Mouse (Mus musculus) urinary bladder, postnatal 36 days (tissue): ENCODE results near the gene Trim63.
"Not testable (repeated sequence)": the region's sequence is repeated elsewhere in the genome, so short reads cannot be mapped to it uniquely, and the experiment has no call there.

Experiments used
- DNase-seq, 2 experiments: peaks; one replicate each; pipeline ENCODE4 v3.0.0; 2022; ENCODE audit warnings: low spot score in 2 of 2, mixed read lengths in 1 of 2

Trim63 gene

DNA sequence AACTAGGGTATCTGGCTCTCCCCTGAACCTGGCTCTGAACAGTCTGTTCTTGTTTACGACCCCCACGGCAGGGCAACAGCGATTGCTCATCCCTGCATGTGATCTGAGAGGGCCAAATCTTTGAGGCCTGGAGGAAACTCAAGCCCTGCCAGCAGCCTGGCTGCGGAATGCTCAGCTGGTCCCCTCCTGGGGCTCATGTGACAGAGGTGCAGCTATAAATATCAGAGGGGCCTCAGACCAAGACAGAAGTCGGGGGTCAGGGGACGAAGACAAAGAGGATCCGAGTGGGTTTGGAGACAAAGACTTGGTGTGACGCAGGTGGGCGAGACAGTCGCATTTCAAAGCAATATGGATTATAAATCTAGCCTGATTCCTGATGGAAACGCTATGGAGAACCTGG is at the start of gene Trim63:
Gene Trim63, plus strand, starts transcription at position 245 of the 400 bp plus-strand sequence.
- no peak for DNase-seq

GRCm38 (mm10) chr4:134265860-134266585 is 48.9 kb upstream of the Trim63 start:
- DNase-seq: no peak

- no peak for DNase-seq
These were observed 46.7 kb upstream of the Trim63 start for GRCm38 (mm10) chr4:134268102-134268655.

GRCm38 (mm10) chr4:134269622-134270021 is 45.3 kb upstream of the Trim63 start:
- DNase-seq: not testable (repeated sequence)

DNA sequence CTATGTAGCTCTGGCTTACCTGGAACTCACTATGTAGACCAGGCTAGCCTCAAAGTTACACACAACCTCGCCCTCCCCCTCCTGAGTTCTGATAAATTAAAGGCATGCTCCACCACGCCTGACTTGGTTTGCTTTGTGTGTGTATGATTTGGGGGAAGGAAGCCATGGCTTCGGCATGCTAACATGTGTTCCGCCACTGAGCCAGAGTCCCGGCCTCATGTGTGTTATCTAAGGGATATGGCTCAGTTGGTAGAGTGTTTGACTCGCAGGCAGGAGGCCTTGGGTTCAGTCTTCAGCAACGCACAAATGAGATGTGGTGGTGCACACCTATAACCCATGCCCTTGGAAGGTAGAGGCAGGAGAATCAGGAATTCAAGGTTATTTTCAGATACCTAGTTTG is 42.9 kb upstream of the Trim63 start:
- no peak for DNase-seq

DNA sequence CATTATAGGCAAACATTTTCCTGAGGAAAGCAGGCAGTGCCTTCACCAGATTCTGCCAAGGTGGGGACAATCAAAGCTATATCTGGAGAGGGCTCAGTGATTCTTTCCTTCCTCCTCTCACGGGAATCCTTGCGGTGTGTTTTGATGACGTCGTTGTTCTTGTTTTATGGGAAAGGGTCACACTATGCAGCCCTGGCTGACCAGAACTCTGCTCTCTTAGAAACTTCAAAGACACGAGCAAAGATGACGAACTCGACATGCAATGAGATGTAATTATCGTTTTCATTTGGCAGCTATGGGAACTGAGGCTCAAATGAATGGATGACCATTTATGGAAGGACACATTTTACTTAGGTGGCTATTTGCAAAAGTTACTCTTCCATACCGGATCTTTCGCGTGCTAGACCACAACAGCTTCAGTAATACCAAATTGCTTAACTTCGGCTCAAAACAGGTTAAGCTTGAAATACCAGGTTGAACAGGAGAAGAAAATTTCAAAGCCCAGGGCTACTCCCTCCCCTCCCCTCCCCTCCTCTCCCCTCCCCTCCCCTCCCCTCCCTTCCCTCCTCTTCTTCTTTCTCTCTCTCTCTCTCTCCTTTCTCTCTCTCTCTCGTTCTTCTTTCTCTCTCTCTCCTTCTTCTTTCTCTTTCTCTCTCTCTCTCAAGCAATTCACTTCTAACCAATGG is 42.0 kb upstream of the Trim63 start:
- DNase-seq: no peak

DNA sequence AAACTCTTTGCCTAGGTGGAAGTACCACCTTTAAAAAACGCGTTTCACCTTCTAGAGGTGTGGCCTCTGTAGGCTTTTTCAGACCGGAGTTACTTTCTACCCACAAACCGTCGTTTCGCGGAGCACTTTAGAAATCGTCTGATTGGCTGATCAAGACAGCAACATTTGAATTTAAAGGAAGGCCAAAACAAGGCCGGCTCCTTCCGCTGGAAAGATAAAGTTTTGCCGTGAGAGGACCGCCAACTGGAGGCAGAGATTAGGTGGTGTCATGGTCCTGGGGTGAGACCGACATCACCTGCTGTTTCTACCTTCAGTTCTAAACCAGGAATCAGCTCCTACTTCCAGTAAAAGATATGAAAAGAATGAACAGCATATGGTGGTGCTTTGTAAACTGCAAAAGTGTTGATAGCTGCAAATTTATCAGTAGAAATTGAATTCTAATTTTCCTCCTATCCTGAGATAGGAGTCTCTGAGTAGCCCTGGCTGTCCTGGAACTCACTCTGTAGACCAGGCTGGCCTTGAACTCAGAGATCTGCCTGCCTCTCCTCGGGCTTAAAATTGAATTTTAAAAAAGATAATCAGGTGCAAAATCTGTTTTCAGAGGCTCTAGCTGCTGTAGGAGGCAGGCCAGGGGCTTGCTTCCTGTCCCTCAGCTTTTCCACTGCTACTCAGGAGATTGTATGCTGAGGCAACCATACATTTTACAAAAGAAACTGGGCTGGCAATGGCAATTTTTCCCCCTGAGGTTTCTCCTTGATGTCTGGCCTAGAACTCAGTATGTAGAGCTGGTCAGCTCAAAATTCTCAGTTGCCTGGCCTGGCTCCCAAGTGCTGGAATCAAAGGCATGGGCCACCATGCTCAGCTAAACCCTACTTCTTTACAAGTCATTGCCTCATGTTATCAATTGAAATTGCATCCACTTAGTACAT is 41.2 kb upstream of the Trim63 start:
- DNase-seq: no peak

DNA sequence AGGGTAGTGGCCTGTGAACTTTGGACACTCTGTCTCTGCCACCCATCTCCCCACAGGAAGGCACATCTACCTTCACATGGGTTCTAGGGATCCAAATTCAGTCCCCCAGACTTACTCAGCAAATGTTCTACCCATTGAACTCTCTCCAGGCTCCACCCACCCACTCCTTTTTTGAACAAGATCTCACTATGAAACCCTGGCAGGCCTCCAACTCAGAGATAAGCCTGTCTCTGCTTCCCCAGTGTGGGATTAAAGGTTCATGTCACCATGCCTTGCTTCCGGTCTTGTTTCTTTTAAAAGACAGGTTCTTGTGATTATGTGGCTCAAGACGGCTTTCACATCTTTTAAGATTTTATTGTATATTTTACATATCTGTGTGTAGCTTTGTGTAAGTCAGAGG is 30.0 kb upstream of the Trim63 start:
- DNase-seq: no peak

- no peak for DNase-seq
These were observed 28.4 kb upstream of the Trim63 start for GRCm38 (mm10) chr4:134286226-134287167.

DNA sequence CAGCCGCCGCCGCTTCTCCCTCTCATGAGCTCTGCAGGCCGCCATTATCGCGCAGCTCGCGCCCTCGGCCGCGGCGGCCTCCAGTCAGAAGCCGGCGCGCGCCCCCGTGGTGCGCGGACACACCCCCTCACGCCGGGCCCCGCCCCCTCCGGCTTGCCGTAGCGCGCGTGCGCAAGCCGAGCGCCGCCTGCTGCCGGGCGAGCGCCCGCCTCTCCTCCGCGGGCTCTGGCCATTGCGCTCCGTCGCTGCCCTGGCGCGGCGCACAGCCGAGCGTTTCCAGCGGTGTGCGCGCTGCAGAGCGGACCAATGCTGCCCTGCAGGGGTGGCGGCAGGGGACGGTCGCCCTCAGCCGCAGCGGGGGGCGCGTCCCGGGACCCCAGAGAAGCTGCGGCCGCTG is 27.8 kb upstream of the Trim63 start:
- DNase-seq: peak; percentile 95 to 98

- DNase-seq: peak; percentile 52 to 70
These were observed 27.3 kb upstream of the Trim63 start, which contains the start of gene Pdik1l for GRCm38 (mm10) chr4:134287575-134288025. Gene Pdik1l (minus strand): TSS chr4:134287895.

- no peak for DNase-seq
These were observed 26.3 kb upstream of the Trim63 start for GRCm38 (mm10) chr4:134288397-134289256.

DNA sequence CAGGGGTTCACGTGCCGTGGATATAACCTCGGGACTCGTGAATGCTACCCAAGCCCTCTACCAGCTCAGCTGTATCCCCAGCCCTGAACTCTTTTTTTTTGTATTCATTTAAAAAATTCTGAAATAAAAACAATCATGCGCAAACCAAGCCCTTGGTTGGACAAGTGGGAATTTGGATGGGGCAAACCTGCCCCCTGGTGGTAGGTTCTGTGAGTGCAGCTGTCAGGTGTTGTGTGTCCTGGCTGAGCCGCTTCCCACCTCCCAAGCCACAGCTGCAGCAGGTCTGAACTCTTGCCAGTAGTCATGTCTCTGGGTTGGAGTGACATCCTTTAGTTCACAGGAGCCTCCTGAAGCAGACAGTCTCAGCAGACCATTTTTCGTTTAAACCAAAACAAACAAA is 22.9 kb upstream of the Trim63 start:
- peak; percentile 53 to 76 for DNase-seq

GRCm38 (mm10) chr4:134293061-134293691 is 21.7 kb upstream of the Trim63 start:
- DNase-seq: no peak

DNA sequence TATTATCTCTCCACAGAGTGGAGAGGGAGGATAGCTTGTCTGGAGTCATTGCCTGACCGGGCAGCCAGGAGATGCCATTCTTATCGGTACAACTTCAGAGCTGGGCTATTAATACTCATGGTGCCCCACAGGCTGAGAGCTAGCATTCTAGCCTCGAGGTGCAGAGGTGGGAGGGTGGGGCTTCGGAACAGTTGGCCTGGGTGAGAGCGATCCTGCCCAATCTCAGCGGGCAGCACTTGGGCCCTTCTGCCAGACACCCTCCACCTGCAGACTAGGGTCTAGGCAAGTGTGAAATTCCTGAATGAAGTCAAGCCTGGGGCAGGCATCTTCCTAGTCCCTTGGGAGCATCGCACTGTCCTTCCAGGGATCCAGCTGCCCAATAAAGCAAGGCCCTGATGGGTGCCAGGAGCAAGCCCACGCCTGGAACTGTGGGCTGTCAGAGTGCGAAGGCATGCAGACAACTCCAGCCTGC is 21.2 kb upstream of the Trim63 start:
- no peak for DNase-seq

DNA sequence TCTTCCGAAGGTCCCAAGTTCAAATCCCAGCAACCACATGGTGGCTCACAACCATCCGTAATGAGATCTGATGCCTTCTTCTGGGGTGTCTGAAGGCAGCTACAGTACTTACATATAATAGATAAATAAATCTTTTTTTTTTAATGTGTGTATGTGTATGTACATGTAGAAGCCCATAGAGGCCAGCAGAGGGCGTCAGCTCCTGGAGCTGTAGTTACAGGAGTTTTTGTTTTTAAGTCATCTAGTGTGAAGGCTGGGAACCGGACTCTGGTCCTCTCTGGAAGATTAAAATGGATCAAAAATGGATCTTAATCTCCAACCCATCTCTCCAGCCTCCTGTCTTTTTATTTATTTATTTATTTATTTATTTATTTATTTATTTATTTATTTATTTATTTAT is 18.8 kb upstream of the Trim63 start:
- DNase-seq: not testable (repeated sequence)

DNA sequence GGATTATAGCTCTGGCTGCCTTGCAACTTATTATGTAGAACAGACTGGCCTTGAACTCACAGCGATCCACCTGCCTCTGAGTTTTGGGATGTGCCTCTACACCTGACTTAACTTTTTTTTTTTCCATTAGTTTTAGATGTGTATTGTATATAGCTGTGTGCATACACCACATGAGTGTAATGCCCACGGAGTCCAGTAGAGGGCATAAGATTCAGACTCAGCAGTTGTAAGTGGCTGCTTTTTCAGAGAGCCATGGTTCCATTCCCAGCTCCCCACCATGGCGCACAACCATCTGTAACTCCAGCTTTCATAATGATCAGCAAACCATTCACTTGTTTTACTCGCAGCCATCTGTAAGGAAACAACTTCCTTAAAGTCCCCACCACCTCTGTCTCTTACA is 18.4 kb upstream of the Trim63 start:
- DNase-seq: no peak

DNA sequence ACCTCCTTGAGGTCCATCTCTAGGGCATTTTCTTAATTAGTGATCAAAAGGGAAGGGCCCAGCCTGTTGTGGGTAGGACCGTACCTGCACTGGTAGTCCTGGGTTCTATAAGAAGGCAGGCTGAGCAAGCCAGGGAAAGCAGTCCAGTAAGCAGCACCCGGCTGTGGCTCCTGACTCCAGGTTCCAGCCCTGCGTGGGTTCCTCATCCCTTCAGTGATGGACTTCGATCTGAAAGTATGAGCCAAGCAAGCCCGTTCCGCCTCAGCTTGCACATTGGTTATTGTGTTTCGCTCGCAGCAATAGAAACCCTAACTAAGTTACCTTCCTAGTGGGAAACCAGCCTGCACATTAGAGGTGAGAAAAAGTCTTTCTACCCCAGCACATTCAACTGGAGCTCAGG is 17.6 kb upstream of the Trim63 start:
- no peak for DNase-seq
